Mouse (Mus musculus): ENCODE data around the gene Letmd1.

Gene Letmd1

GRCm38 (mm10) chr15:100510072-100510471, 41.2 kb downstream of the Letmd1 start:
- no peak for DNase-seq

GRCm38 (mm10) chr15:100513387-100513786, 44.6 kb downstream of the Letmd1 start:
- no peak for DNase-seq

- no peak for DNase-seq
Measured at GRCm38 (mm10) chr15:100515121-100515520, 46.3 kb downstream of the Letmd1 start.

- DNase-seq = no peak
Measured at GRCm38 (mm10) chr15:100520306-100520705, 51.5 kb downstream of the Letmd1 start.

GRCm38 (mm10) chr15:100525405-100525804, 56.6 kb downstream of the Letmd1 start:
- DNase-seq = no peak

GRCm38 (mm10) chr15:100527900-100528299, 59.1 kb downstream of the Letmd1 start:
- no peak for DNase-seq
